Mouse (Mus musculus): ENCODE results near the gene Dst. TPM values are rescaled to one million over a fixed set of nuclear protein-coding genes. Genes with fewer than 3 reads are reported as not detected.
A peak's percentile ranks its signal among the peaks of the same experiment; 100 is the strongest.

Dst gene
- total RNA-seq, 2 experiments from 2014 or later: 238 TPM

GRCm38 (mm10) chr1:34135535-34135934, 227.5 kb downstream of the Dst start:
- DNase-seq: no peak

- no peak for DNase-seq
These were observed 231.3 kb downstream of the Dst start for GRCm38 (mm10) chr1:34139191-34139853.

- no peak for DNase-seq
These were observed 231.9 kb downstream of the Dst start for GRCm38 (mm10) chr1:34139871-34140471.

- DNase-seq: no peak
These were observed 232.7 kb downstream of the Dst start for GRCm38 (mm10) chr1:34140686-34141085.

GRCm38 (mm10) chr1:34142951-34143580, 235.0 kb downstream of the Dst start:
- DNase-seq: no peak

- DNase-seq: no peak
These were observed 236.8 kb downstream of the Dst start for GRCm38 (mm10) chr1:34144826-34145225.

GRCm38 (mm10) chr1:34148039-34148438, 240.0 kb downstream of the Dst start:
- DNase-seq: no peak

- DNase-seq: no peak
These were observed 242.5 kb downstream of the Dst start for GRCm38 (mm10) chr1:34150416-34151093.

- DNase-seq: no peak
These were observed 244.7 kb downstream of the Dst start for GRCm38 (mm10) chr1:34152683-34153082.

- DNase-seq: no peak
These were observed 248.0 kb downstream of the Dst start for GRCm38 (mm10) chr1:34156058-34156457.

- DNase-seq: no peak
These were observed 249.7 kb downstream of the Dst start for GRCm38 (mm10) chr1:34157702-34158101.

- no peak for DNase-seq
These were observed 250.8 kb downstream of the Dst start for GRCm38 (mm10) chr1:34158822-34159221.

GRCm38 (mm10) chr1:34159898-34160297, 251.9 kb downstream of the Dst start:
- DNase-seq: no peak

- DNase-seq: peak; percentile 91
These were observed 256.7 kb downstream of the Dst start for GRCm38 (mm10) chr1:34164616-34165295.

GRCm38 (mm10) chr1:34165926-34166325, 257.9 kb downstream of the Dst start:
- DNase-seq: no peak

- peak; percentile 81 for DNase-seq
These were observed 259.4 kb downstream of the Dst start for GRCm38 (mm10) chr1:34167151-34168057.

- DNase-seq: no peak
These were observed 261.1 kb downstream of the Dst start for GRCm38 (mm10) chr1:34169086-34169485.

GRCm38 (mm10) chr1:34174517-34174916, 266.5 kb downstream of the Dst start:
- no peak for DNase-seq

GRCm38 (mm10) chr1:34174961-34175360, 266.9 kb downstream of the Dst start:
- DNase-seq: no peak

- no peak for DNase-seq
These were observed 270.1 kb downstream of the Dst start for GRCm38 (mm10) chr1:34178022-34178727.

GRCm38 (mm10) chr1:34179756-34180155, 271.7 kb downstream of the Dst start:
- DNase-seq: no peak
